Mouse (Mus musculus): ENCODE results near the gene Olfr1082. TPM values are rescaled to one million over a fixed set of nuclear protein-coding genes. Genes with fewer than 3 reads are reported as not detected.
"Not testable (repeated sequence)": the region's sequence is repeated elsewhere in the genome, so short reads cannot be mapped to it uniquely, and the experiment has no call there.

Gene Olfr1082
- polyA plus RNA-seq (2015; fragmentation: Nextera tagmentation; extraction: Ambion mirVana), result not detected in 2 replicates

- not testable (repeated sequence) for H3K4me1 ChIP-seq; H3K4me3 ChIP-seq (replicated peaks); ATAC-seq (replicated peaks; ENCODE audit: low FRiP score); H3K9me3 ChIP-seq (replicated peaks); H3K9ac ChIP-seq; H3K4me2 ChIP-seq; H3K27me3 ChIP-seq; H3K27ac ChIP-seq; H3K36me3 ChIP-seq
- 53% methylated on average over 1 of the region's 1 CpGs for WGBS
Measured at GRCm38 (mm10) chr2:86598866-86599265, at the start of gene Olfr1082. Gene Olfr1082, minus strand, starts transcription at chr2:86598966.

GRCm38 (mm10) chr2:86639625-86640024, 40.9 kb upstream of the Olfr1082 start, which contains the start of gene Olfr1084:
Gene Olfr1084, minus strand, starts transcription at chr2:86639725.
- H3K27me3 ChIP-seq; H3K9ac ChIP-seq; H3K27ac ChIP-seq; H3K4me3 ChIP-seq (replicated peaks); H3K4me2 ChIP-seq; ATAC-seq (replicated peaks; ENCODE audit: low FRiP score); H3K4me1 ChIP-seq; H3K9me3 ChIP-seq (replicated peaks); H3K36me3 ChIP-seq: not testable (repeated sequence)
- 86% methylated on average over 1 of the region's 1 CpGs for WGBS

- ATAC-seq (replicated peaks; ENCODE audit: low FRiP score); H3K36me3 ChIP-seq; H3K27me3 ChIP-seq; H3K4me2 ChIP-seq; H3K9ac ChIP-seq; H3K4me1 ChIP-seq; H3K4me3 ChIP-seq (replicated peaks); H3K9me3 ChIP-seq (replicated peaks); H3K27ac ChIP-seq: not testable (repeated sequence)
Measured at GRCm38 (mm10) chr2:86558135-86558534, 40.6 kb downstream of the Olfr1082 start, which contains the start of gene Olfr1080. Gene Olfr1080, minus strand, starts transcription at chr2:86558235.

Other genes starting within 250 kb of the Olfr1082 start
- not detected in 2 replicates for gene Olfr1055, start 248.7 kb downstream of the Olfr1082 start, polyA plus RNA-seq (2015; fragmentation: Nextera tagmentation; extraction: Ambion mirVana)
- gene Olfr1056, start 236.5 kb downstream of the Olfr1082 start, polyA plus RNA-seq (2015; fragmentation: Nextera tagmentation; extraction: Ambion mirVana), result not detected in 2 replicates
- not detected in 2 replicates for gene Olfr1057, start 220.6 kb downstream of the Olfr1082 start, polyA plus RNA-seq (2015; fragmentation: Nextera tagmentation; extraction: Ambion mirVana)
- gene Olfr1058, start 210.4 kb downstream of the Olfr1082 start, polyA plus RNA-seq (2015; fragmentation: Nextera tagmentation; extraction: Ambion mirVana), result not detected in 2 replicates
- not detected in 2 replicates for gene Olfr1061, start 184.9 kb downstream of the Olfr1082 start, polyA plus RNA-seq (2015; fragmentation: Nextera tagmentation; extraction: Ambion mirVana)
- gene Olfr1062, start 172.2 kb downstream of the Olfr1082 start, polyA plus RNA-seq (2015; fragmentation: Nextera tagmentation; extraction: Ambion mirVana), result not detected in 2 replicates
- gene Olfr1065, start 148.4 kb downstream of the Olfr1082 start, polyA plus RNA-seq (2015; fragmentation: Nextera tagmentation; extraction: Ambion mirVana), result not detected in 2 replicates
- gene Olfr1066, start 142.7 kb downstream of the Olfr1082 start, polyA plus RNA-seq (2015; fragmentation: Nextera tagmentation; extraction: Ambion mirVana), result not detected in 2 replicates
- not detected in 2 replicates for gene Olfr228, start 111.6 kb downstream of the Olfr1082 start, polyA plus RNA-seq (2015; fragmentation: Nextera tagmentation; extraction: Ambion mirVana)
- not detected in 2 replicates for gene Olfr1076, start 90.5 kb downstream of the Olfr1082 start, polyA plus RNA-seq (2015; fragmentation: Nextera tagmentation; extraction: Ambion mirVana)
- gene Olfr1079, start 56.5 kb downstream of the Olfr1082 start, polyA plus RNA-seq (2015; fragmentation: Nextera tagmentation; extraction: Ambion mirVana), result not detected in 2 replicates
- not detected in 2 replicates for gene Olfr1080, start 40.7 kb downstream of the Olfr1082 start, polyA plus RNA-seq (2015; fragmentation: Nextera tagmentation; extraction: Ambion mirVana)
- not detected in 2 replicates for gene Olfr1084, start 40.8 kb upstream of the Olfr1082 start, polyA plus RNA-seq (2015; fragmentation: Nextera tagmentation; extraction: Ambion mirVana)
- gene Olfr1085, start 63.1 kb upstream of the Olfr1082 start, polyA plus RNA-seq (2015; fragmentation: Nextera tagmentation; extraction: Ambion mirVana), result not detected in 2 replicates
- gene Olfr1086, start 81.1 kb upstream of the Olfr1082 start, polyA plus RNA-seq (2015; fragmentation: Nextera tagmentation; extraction: Ambion mirVana), result not detected in 2 replicates
- not detected in 2 replicates for gene Olfr1087, start 99.4 kb upstream of the Olfr1082 start, polyA plus RNA-seq (2015; fragmentation: Nextera tagmentation; extraction: Ambion mirVana)
- not detected in 2 replicates for gene Olfr1089, start 134.7 kb upstream of the Olfr1082 start, polyA plus RNA-seq (2015; fragmentation: Nextera tagmentation; extraction: Ambion mirVana)
- not detected in 2 replicates for gene Olfr1090, start 160.0 kb upstream of the Olfr1082 start, polyA plus RNA-seq (2015; fragmentation: Nextera tagmentation; extraction: Ambion mirVana)
- gene Olfr1093, start 183.5 kb upstream of the Olfr1082 start, polyA plus RNA-seq (2015; fragmentation: Nextera tagmentation; extraction: Ambion mirVana), result not detected in 2 replicates
- not detected in 2 replicates for gene Olfr141, start 211.1 kb upstream of the Olfr1082 start, polyA plus RNA-seq (2015; fragmentation: Nextera tagmentation; extraction: Ambion mirVana)
- gene Olfr1094, start 225.7 kb upstream of the Olfr1082 start, polyA plus RNA-seq (2015; fragmentation: Nextera tagmentation; extraction: Ambion mirVana), result not detected in 2 replicates